Mouse (Mus musculus): ENCODE data around the gene Sh3d21. TPM values are rescaled to one million over a fixed set of nuclear protein-coding genes. Genes with fewer than 3 reads are reported as not detected.

The Sh3d21 gene
- 3.2 and 3.8 TPM in 2 replicates for polyA plus RNA-seq (2012; rRNA removed; ENCODE audit: low replicate concordance)

DNA sequence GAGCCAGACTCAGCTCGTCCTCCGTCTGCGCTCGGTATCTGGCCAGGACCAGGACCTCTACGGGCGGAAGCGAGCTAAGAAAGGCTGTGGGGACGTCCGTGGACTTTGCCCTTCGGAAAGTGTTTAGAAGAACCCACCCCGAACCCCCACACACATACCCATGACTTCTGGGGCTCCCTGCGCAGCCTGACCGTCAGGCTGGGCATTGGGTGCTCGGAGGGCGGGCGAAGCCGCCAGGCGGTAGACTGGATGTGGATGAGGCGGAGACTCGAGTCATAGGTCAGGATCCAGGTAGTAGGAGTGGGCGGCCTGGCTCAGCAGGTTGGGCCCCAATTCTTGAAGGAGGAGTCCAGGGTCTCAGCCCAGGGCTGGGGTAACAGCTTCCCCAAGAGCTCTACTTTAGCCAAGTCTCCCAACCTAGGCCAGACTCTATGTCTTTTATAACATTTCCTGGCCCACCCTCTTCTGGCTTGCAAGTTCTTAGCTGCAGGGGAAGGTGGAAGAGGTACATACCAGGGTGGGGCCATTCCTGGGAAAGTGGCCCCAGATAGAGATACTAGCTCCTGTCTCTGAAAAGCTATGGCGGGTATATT, at the start of gene Sh3d21:
Gene Sh3d21 (minus strand): TSS at position 425 of the 593 bp plus-strand sequence.

GRCm38 (mm10) chr4:126202303-126203181, 39.3 kb upstream of the Sh3d21 start, which contains the start of gene Thrap3:
TSS of gene Thrap3 (minus strand) at chr4:126202760.

GRCm38 (mm10) chr4:126147533-126148160, 15.6 kb downstream of the Sh3d21 start, which contains the start of gene Eva1b:
TSS of gene Eva1b (plus strand) at chr4:126147744.

DNA sequence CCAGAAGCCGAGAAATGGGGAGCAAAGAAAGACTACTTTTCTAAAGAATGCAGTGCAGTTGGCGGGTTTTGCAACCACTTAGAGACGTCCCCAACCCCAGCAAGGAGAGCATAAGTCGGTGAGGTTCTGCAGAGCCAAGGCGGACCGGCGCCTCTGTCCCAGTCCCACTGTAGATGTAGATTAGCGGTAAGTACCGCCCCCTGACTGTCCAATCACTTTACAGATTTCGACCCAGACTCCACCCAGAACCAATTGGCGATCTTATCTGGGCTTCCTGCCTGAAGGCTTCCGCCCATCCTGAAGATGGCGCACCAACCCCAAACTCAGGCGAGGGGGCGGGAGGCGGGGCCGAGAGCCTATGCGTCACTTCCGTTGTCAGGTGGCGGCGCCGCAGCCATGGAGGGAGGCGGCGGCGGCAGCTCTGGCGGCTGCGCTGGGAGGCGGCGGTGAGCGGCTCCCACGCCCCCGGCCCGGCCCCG, 59.7 kb downstream of the Sh3d21 start, which contains the start of gene Stk40:
Gene Stk40 (plus strand): TSS at position 368 of the 479 bp plus-strand sequence.

Other genes with a start within 250 kb of the Sh3d21 start
- gene Csf3r, start 138.9 kb downstream of the Sh3d21 start, polyA plus RNA-seq (2012; rRNA removed; ENCODE audit: low replicate concordance), result 3.4 and 15.9 TPM in 2 replicates
- 61.6 and 88.3 TPM in 2 replicates for gene Mrps15, start 116.6 kb downstream of the Sh3d21 start, polyA plus RNA-seq (2012; rRNA removed; ENCODE audit: low replicate concordance)
- gene Oscp1, start 104.9 kb downstream of the Sh3d21 start, polyA plus RNA-seq (2012; rRNA removed; ENCODE audit: low replicate concordance), result 7.1 and 8.5 TPM in 2 replicates
- 67.9 and 81.9 TPM in 2 replicates for gene Lsm10, start 66.9 kb downstream of the Sh3d21 start, polyA plus RNA-seq (2012; rRNA removed; ENCODE audit: low replicate concordance)
- 45.7 and 49.8 TPM in 2 replicates for gene Stk40, start 59.5 kb downstream of the Sh3d21 start, polyA plus RNA-seq (2012; rRNA removed; ENCODE audit: low replicate concordance)
- 56.7 and 137 TPM in 2 replicates for gene Eva1b, start 15.7 kb downstream of the Sh3d21 start, polyA plus RNA-seq (2012; rRNA removed; ENCODE audit: low replicate concordance)
- gene Thrap3, start 39.3 kb upstream of the Sh3d21 start, polyA plus RNA-seq (2012; rRNA removed; ENCODE audit: low replicate concordance), result 53.3 and 84.9 TPM in 2 replicates
- 88.8 and 106 TPM in 2 replicates for gene Map7d1, start 92.9 kb upstream of the Sh3d21 start, polyA plus RNA-seq (2012; rRNA removed; ENCODE audit: low replicate concordance)
- 68.1 and 71.5 TPM in 2 replicates for gene Trappc3, start 98.8 kb upstream of the Sh3d21 start, polyA plus RNA-seq (2012; rRNA removed; ENCODE audit: low replicate concordance)
- gene Col8a2, start 123.3 kb upstream of the Sh3d21 start, polyA plus RNA-seq (2012; rRNA removed; ENCODE audit: low replicate concordance), result 0.82 and 5.8 TPM in 2 replicates
- gene Adprhl2, start 158.2 kb upstream of the Sh3d21 start, polyA plus RNA-seq (2012; rRNA removed; ENCODE audit: low replicate concordance), result 38.9 and 56.9 TPM in 2 replicates
- gene Tekt2, start 162.2 kb upstream of the Sh3d21 start, polyA plus RNA-seq (2012; rRNA removed; ENCODE audit: low replicate concordance), result 5.2 and 14.5 TPM in 2 replicates